Mouse (Mus musculus): ENCODE measurements around the gene Trim62.

Gene Trim62

DNA sequence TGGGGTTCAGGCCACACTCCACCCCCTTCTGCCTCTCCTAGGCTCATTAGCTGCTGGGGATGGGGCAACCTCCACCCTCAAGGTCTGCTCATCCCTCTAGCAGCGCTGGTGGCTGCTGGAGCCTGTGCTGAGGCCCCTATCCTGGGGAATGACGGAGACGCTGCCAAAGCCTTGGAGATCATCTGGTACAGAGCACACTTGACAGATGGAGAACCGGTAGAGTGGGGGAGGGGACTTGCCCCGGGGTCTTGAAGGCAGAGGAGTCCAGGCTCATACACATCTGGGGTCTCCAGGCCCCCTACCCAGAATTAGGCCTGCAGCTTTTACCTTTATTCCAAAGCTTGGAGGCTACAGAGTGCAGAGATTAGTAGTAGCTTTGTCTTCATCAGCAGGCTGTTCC, 3.2 kb downstream of the Trim62 start:
- DNase-seq, result peak; percentile 85

GRCm38 (mm10) chr4:128887026-128887425, 3.6 kb downstream of the Trim62 start:
- DNase-seq, result no peak

DNA sequence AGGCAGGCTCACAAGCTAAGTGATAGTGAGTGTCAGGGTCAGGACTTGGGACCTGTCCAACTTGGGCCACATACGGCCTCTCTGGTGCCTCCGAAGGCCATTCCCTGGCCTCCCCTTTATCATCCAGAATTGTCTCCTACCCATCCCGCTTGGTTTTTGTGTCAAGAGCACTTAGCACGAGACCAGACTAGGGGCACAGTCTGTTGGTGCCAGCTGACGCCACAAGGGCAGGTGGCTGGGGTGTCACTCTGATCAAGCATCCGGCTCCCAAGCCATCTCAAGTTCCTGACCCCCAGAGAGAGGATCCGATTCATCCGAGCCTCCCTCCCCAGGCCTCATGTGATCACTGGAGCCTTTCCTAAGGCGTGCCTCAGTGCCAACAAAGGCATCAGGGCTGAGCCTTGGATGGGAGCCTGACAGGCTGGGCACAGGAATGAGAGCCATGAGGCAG, 4.3 kb downstream of the Trim62 start:
- DNase-seq, result peak; percentile 98

- DNase-seq, result peak; percentile 43
These were observed 5.1 kb downstream of the Trim62 start for GRCm38 (mm10) chr4:128888436-128888990.

GRCm38 (mm10) chr4:128889752-128890630, 6.6 kb downstream of the Trim62 start:
- DNase-seq, result peak; percentile 55

GRCm38 (mm10) chr4:128891157-128891556, 7.8 kb downstream of the Trim62 start:
- peak; percentile 98 for DNase-seq

- DNase-seq, result peak; percentile 68
These were observed 8.4 kb downstream of the Trim62 start for GRCm38 (mm10) chr4:128891746-128892145.

DNA sequence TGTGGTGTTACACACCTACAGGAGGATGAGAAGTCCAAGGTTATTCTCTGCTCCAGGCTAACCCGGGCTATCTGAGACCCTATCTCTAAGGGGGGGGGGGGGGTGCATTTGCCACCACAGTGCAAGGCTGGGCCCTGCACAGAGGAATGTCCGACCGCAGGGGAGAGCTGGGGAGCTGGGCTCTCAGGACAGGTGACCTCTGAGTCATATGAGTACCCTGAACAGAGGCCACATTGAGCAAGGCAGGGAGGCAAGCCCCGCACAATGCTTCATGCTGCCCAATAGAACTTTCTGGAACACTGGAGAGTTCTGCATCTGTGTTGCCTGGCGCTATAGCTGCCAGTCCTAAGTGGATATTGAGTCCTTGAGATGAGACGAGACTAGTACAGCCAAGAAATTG, 8.8 kb downstream of the Trim62 start:
- DNase-seq, result peak; percentile 52

GRCm38 (mm10) chr4:128894112-128894511, 10.7 kb downstream of the Trim62 start:
- peak; percentile 31 for DNase-seq

DNA sequence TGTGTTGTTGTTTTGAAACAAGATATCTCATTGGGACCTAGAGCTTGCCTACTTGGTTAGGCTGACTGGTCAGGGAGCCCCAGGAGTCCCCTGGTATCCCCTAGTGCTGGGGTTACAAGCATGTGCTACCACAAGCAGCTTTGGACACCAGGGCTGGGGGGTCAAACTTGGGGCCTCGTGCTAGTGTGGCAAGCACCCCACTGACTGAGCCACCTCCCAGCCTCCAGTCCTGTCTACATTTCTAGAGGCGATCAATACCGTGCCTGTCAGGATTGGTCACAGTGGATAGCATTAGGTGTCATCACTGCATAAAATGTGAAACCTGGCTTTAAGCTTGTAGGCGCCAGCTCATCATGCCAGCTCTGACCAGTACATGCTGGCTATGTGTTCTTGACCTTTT, 12.5 kb downstream of the Trim62 start:
- peak; percentile 54 for DNase-seq

DNA sequence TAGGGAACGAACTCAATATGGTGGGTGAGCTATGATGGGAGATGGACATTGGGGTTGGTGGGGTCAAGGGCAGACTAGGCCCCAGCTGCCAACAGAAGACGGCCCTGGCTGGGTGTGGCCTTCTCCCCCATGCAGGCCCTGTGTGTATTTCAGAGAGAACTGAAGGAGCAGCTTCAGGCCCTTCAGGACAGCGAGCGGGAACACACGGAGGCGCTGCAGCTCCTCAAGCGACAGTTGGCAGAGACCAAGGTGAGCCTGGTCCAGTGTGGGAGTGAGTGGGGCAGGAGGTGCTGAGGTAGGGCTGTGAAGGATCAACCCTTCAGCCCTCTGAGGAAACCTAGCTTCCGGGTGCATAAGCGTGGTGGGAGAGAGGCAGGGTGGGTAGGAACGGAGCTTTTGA, 13.3 kb downstream of the Trim62 start:
- peak; percentile 54 for DNase-seq

- peak; percentile 81 for DNase-seq
These were observed 14.6 kb downstream of the Trim62 start for GRCm38 (mm10) chr4:128897911-128898421.

- DNase-seq, result peak; percentile 89
These were observed 16.0 kb downstream of the Trim62 start for GRCm38 (mm10) chr4:128899332-128899731.

- DNase-seq, result no peak
These were observed 17.1 kb downstream of the Trim62 start for GRCm38 (mm10) chr4:128900484-128900883.

- peak; percentile 93 for DNase-seq
These were observed 19.0 kb downstream of the Trim62 start for GRCm38 (mm10) chr4:128902390-128902789.

- DNase-seq, result peak; percentile 73
These were observed 20.8 kb downstream of the Trim62 start for GRCm38 (mm10) chr4:128904035-128904800.

DNA sequence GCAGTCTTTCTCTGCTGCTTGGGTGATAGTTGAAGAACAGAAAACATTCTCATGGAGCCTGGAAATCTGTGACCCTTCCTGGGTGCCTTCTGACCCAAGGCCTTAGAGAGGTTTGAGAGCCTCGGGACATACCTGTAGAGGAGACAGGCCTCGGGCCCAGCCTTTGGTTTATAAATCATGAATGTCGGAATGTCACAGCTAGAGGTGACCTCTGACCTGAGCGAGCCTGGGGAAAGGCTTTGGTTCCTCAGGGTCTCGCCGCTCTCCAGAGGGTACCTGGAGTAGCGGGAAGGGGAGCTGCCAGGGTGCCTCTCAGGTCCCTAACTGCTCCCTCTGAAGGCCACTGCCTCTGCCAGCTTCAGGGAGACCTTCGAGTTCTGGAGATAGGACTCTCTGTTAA, 21.9 kb downstream of the Trim62 start:
- peak; percentile 22 for DNase-seq

DNA sequence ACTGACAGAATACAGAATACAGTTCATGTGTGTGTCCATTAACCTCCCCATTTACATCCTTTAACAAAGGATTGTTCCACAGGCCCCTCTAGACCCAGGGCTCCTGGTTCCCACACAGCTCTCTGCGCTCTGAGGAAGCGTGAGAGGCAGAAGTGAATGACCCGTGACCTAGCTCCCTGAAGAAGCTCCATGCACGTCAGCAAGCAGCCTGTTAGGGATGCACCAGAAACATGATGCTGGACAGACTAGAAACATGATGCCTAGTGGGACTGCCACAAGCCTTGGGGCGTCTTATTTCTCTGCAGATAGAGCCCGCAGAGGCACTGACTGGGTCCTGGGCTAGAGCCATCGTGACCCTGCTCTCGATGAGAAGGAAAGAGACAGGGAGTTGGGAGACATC, 23.4 kb downstream of the Trim62 start:
- DNase-seq, result no peak

DNA sequence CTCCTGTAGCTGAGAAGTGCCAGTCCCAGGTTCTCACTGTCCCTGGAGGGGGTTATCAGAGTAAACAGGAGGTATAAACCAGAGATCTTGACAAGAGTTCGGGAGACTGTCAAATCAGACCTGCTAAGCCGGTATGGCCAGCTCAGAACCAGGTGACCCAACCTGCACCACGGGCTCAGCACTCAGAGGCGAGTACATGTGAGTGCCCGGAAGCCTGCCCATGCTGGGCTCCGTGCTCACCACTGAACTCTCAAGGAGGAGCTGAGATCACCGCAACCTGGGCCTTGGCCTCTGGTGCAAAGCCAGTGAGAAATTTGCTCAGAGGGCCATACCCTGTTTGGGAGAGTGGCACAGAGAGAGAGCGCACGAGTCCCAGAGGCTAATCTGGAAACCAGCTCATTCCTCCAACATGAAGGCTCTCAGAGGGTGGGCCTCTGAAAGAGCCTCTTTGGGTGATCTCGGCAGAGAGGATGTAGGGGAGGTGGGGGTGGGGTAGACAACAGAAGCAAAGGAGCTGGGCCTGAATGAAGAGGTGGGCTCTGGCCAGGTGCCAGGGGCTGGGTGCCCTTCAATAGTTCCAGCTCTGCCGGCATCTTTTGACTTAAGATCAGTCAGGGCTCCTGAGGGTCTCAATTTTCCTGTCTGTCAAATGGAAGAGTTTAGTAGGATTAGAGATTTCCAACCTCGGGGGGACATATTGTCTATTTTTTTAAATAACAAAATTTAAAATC, 24.0 kb downstream of the Trim62 start:
- peak; percentile 59 for DNase-seq

DNA sequence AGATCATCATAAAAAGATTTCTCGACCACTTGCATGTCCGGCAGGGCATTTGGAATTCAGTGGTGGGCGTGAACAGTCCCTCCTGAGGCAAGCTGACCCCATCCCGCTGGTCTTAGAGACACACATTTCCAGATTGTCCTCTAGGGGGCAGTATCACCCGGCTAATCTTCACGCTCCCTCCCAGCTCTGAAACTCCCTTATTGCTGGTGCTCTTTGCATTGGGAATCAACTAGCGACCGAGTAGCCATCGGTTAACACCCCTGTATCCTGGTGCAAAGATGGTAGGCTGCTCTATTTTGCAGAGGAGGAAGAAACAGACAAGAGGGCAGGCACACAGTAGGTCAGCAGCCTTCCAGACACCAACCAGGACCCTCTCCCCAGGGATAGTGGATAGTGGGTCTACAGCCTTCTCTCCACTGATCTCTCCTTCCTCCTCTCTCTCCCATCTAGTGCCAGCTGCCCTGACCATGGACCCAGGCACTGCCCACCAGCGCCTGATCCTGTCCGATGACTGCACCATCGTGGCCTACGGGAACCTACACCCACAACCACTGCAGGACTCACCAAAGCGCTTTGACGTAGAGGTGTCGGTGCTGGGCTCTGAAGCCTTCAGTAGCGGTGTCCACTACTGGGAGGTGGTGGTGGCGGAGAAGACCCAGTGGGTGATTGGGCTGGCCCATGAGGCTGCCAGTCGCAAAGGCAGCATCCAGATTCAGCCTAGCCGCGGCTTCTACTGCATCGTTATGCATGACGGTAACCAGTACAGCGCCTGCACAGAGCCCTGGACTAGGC, 25.4 kb downstream of the Trim62 start:
- peak; percentile 81 for DNase-seq

DNA sequence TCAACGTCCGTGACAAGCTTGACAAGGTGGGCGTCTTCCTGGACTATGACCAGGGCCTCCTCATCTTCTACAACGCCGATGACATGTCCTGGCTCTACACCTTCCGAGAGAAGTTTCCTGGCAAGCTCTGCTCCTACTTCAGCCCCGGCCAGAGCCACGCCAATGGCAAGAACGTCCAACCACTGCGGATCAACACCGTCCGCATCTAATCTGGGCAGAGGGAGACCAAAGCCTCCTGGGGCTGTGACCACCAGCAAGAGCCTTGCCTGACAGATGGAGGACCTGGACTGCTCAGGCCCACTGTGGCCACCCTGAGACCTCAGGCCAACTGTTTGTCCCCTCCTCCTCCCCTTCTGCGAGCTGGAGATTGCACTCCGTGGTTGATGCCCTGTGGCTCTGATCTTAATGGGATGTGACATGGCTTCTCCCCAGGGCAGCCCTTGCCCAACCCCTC, 26.0 kb downstream of the Trim62 start:
- peak; percentile 75 for DNase-seq

All from cerebellum, adult 11-12 months (tissue).